Mouse (Mus musculus) cortical plate, adult 2 months (tissue): ENCODE measurements around the gene Ltc4s. TPM values are rescaled to one million over a fixed set of nuclear protein-coding genes. Genes with fewer than 3 reads are reported as not detected.

ENCODE experiments used
- H3K27ac ChIP-seq: fragments of 200-500 bp; 2 replicates; pipeline ENCODE4 v1.5.1; 2012; ENCODE audit warnings: low read length, control low read depth, inconsistent platforms; ENCODE audit not compliant: insufficient read depth
- H3K4me1 ChIP-seq: fragments of 200-500 bp; 2 replicates; pipeline ENCODE4 v1.6.1; 2011; ENCODE audit warnings: low read length; ENCODE audit not compliant: control insufficient read depth, insufficient read depth
- H3K4me3 ChIP-seq: fragments of 200-500 bp; 2 replicates; pipeline ENCODE4 v1.5.1; 2011; ENCODE audit warnings: mild to moderate bottlenecking, low read length, control low read depth; ENCODE audit not compliant: insufficient read depth
- CTCF ChIP-seq: fragments of 200-500 bp; IDR thresholded peaks from 2 replicates; pipeline ENCODE4 v1.5.1; 2011; ENCODE audit warnings: mild to moderate bottlenecking, control low read depth, low read length; ENCODE audit not compliant: insufficient read depth; ENCODE audit errors: extremely low read depth
- POLR2A ChIP-seq: fragments of 200-500 bp; IDR thresholded peaks from 2 replicates; pipeline ENCODE4 v1.6.1; 2011; ENCODE audit warnings: mild to moderate bottlenecking, low read length, control low read depth; ENCODE audit not compliant: insufficient read depth; ENCODE audit errors: extremely low read depth
- polyA plus RNA-seq: library from polyadenylated mRNA; depleted of rRNA; stranded (reverse); fragments of >200 nt; gene quantifications from 2 replicates; pipeline ENCODE4 v1.2.3, GENCODE M21; 2012

Ltc4s gene
- polyA plus RNA-seq, 1 experiment: 24.2 TPM

DNA sequence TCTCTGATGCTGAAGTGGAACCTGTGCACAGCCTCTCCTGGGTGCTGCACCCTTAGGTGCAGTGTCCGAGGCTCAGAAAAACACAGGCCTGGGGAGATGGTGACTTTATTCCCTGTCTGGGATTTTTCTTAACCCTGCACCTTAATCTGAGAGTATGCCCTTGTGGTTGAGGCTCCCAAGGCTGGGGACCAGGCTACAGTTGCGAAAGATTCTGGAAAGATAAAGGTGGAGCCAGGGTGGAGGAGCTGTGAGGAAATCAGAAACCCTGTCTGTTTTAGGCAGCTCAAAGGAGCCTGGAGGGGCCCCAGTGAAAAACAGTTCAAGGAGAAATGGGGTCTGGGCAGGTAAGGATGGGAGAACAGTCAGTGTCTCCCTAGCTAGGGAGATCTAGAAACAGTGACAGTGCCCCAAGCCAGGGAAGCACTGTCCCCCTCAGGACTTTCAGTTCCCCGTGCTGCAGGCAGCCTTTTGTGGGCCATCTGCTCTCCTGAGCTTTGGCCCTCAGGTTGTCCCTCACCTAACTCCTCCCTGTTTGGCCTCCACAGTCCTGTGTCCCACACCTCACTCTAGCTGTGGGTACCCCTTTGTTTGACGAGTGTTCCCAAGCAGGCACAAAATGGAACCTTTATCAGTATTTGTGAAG is 21.6 kb downstream of the Ltc4s start:
- TF ChIP-seq CTCF: no peak
- Histone ChIP-seq H3K4me1 (peaks cover 3% of the 10 kb centered on the region; the same call in 1 of the 2 replicates), H3K27ac (no peak overlapping the region), H3K4me3 (no peak overlapping the region)

DNA sequence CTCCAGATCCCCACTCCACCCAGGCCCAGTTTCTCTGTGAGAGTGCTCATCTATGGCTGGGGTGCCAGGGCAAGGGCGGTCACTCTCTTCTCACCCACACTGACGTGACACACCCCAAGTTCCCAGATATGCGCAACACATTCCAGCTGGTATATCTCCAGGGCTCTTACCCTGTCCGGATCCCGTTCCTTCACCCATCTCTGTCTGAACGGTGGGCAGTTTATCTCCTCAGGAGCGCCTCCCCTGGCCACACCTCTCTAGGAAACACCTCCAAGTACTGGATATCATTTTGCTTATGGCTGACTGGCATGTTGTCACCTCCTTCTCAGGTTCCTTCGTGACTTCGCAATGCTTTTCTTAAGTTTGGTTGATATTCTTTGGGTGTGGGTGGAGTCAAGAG is 22.8 kb downstream of the Ltc4s start:
- H3K4me1 ChIP-seq: peaks cover 4% of the 10 kb centered on the region; the same call in 1 of the 2 replicates
- no peak overlapping the region for H3K27ac ChIP-seq
- TF ChIP-seq CTCF: no peak
- TF ChIP-seq POLR2A: no peak
- no peak overlapping the region for H3K4me3 ChIP-seq

DNA sequence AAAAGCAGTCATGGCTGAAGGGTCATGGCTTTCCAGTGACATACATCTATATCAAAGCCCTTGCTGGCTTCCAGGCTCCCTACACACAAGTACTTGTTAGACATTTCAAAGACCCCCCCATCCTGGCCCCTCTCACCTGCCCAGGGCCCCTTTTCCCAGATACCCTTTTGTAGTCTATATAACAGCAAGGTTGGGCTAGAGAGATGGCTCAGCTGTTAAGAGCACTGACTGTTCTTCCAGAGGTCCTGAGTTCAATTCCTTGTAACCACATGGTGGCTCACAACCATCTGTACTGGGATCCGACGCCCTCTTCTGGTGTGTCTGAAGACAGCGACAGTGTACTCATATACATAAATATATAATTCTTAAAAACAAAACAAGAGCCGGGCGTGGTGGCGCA is 23.8 kb downstream of the Ltc4s start:
- H3K27ac ChIP-seq: no peak overlapping the region
- peaks cover 4% of the 10 kb centered on the region; the same call in 1 of the 2 replicates for H3K4me1 ChIP-seq
- TF ChIP-seq POLR2A (no peak), CTCF (no peak)
- no peak overlapping the region for H3K4me3 ChIP-seq

DNA sequence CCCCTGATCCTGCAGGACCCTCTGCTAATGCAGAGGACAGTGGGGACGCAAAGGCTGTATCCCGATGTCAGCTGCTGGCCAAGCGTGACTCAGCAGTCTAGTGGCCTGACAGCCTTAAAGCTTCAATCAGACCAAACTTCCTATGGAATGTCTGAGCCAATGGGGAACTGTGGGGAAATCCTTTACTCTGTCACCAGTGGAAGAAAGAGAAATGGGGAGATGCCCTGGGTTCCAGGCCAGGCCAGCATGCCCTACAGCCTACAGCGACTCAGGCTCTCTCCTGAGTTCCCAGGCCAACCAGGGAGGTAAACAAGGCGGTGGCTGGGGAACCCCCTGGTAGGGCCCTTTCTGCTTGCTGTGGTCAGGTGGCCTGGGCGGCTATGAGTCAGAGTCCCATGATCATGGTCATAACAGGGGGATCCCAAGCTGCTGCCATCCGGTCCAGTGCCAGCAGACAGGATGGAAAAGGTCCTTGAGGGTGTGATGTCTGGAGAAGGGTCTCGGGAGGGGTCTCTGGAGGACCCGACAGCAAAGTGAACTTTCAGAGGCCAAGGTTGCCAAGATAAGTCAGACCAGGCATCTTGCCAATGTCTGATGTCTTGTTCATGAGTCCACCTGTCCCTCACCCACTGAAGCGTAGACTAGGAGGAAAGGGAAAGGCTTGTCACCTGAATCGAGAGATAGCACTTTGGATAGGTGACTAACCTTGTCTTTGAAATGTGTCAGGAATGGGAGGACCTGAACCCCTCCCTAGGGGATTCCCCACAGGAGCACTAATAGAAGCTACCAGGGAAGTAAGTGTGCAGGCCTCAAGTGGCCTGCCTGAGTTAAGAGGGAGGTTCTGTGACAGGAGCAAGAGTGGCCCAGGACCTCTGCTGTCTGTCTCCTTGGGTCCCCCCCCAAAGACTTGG is 25.3 kb downstream of the Ltc4s start:
- peaks cover 9% of the 10 kb centered on the region for H3K4me1 ChIP-seq
- no peak; the same call in 1 of the 2 replicates for TF ChIP-seq POLR2A
- no peak for TF ChIP-seq CTCF
- peak overlapping the region; percentile 57 for H3K27ac ChIP-seq
- H3K4me3 ChIP-seq: no peak overlapping the region

DNA sequence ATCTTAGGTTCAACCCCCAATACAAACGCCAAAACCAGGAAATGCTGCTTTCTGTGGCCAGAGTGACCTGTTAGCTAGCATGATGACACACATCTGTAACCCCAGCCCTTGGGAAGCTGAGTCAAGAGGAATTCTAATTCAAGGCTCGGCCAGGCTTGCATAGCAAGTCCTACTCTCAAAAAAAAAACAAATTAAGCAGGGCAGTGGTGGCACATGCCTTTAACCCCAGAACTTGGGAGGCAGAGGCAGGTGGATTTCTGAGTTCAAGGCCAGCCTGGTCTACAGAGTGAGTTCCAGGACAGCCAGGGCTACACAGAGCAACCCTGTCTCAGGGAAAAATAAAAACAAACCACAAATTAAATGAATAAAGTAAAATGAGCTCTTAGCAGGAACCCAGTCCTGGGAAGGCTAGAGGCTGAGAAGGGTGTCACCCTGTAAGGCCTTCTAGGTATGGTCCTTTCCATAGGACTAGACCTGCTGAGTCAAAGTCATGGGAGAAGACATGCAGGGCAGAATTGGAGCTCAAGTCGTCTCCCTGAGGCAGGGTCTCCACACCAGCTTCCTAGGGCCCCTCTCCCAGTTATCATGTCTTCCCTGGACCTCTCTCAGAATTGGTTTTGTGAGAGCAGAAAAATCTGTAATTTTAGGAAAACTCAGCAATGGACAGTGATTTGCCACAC is 26.2 kb downstream of the Ltc4s start:
- no peak overlapping the region for H3K4me3 ChIP-seq
- no peak for TF ChIP-seq CTCF
- TF ChIP-seq POLR2A: no peak
- peaks cover 11% of the 10 kb centered on the region for H3K4me1 ChIP-seq
- H3K27ac ChIP-seq: no peak overlapping the region; the same call in 1 of the 2 replicates

DNA sequence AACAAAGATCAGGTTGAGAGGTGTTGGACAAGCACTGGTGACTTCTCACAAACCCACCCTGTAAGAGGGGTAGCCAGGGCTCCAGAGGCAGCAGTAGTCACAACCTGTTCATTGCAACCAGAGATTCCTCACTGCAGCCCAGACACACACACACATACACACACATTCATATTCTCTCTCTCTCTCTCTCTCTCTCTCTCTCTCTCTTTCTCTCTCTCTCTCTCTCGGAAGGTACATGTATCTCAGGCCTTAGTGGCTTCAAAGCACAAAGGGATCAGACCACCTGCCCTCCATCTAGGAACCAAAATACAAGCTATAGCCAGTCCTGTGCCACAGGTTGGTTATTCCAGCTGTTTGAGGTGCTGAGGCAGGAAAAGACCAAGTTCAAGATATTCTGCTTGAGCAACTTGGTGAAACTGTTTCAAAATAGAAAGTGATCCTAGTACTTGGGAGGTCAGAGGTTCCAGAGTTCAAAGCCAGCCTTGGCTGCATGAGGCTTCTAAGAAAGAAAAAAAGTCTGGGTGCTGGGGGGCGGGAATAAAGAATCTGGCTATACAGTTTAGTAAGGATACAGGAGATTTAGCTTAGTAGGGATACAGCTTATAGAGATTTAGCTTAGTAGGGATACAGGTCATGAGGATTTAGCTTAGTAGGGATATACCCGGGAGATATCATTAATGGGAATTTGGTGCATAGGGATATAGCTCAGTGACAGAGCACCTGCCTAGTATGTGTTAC is 26.9 kb downstream of the Ltc4s start:
- TF ChIP-seq CTCF (no peak), POLR2A (no peak)
- H3K27ac ChIP-seq: peak overlapping the region; percentile 98; the same call in 1 of the 2 replicates
- peaks cover 11% of the 10 kb centered on the region for H3K4me1 ChIP-seq
- peak overlapping the region; percentile 82 for H3K4me3 ChIP-seq

DNA sequence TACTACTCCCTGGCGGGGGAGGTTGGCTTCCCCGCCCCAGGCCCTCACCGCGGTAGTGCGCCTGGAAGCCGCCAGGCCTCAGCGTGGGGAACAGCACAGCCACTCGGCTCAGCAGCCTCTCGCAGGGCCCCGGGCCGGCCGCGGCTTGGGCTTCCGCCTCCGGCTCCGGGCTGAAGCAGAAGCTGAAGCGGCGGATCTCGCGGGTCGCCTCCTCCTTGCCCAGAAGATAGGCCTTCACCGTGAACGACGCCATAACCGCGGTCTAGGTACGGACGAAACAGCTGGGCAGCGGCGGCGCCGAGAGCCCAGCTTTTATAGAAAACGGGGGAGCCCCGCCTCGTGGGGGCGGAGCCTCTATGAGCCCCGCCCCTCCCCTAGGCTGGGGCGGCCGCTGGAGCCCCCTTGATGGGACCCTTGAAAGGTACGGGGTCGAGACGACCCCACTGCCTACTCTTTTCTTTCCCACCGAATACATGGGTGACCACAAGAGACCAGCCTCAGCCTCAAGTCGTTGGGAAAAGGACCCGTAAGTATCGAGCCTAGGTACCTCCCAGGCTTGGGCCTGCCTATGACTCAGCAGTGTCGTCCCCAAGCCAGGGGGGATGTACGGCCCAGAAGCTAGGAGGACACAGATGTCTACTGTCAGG is 27.8 kb downstream of the Ltc4s start, which contains the start of the genes Sqstm1 and Mgat4b:
TSS of gene Sqstm1 (minus strand) at position 323 of the 647 bp plus-strand sequence.
TSS of gene Mgat4b (plus strand) at position 386 of the 647 bp plus-strand sequence.
- Histone ChIP-seq H3K4me3 (peak within 1 kb of the TSS; percentile 82), H3K27ac (peak within 1 kb of the TSS; percentile 98), H3K4me1 (peaks cover 11% of the 10 kb centered on the region)
- TF ChIP-seq CTCF: no peak
- peak; percentile 97 for TF ChIP-seq POLR2A

DNA sequence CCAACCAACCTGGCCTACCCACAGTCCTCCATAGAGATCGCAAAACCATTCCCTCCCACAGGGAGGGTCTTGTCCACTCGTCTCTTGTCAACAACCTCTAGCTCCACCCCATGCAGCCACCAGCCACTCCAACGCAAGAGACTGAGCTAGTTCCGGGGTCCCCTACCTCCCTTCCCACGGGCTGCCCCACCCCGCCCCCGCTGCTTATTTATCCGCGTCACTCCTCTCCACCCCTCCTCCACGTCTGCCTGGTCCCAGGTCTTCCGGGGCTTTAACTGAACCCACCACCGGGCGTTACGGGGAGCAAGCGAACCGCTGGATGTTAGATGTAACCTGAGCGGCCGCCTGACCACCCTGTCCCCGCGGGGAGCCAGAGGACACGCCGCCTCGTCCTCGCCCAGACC is 28.3 kb downstream of the Ltc4s start:
- peaks cover 11% of the 10 kb centered on the region for H3K4me1 ChIP-seq
- H3K4me3 ChIP-seq: peak overlapping the region; percentile 82
- H3K27ac ChIP-seq: peak overlapping the region; percentile 98
- peak; percentile 35; the same call in 1 of the 2 replicates for TF ChIP-seq POLR2A
- no peak for TF ChIP-seq CTCF
